Mouse (Mus musculus) intestine, postnatal 0 days (tissue): Measurements from ENCODE around the gene Gpr21. TPM values are rescaled to one million over a fixed set of nuclear protein-coding genes. Genes with fewer than 3 reads are reported as not detected.
A peak's percentile ranks its signal among the peaks of the same experiment; 100 is the strongest.

Source experiments
- ATAC-seq: fragments of 200-750 bp; cut with Nextera tagmentation; 2 replicates; pipeline ENCODE4 v1.8.0; 2017; ENCODE audit warnings: mild to moderate bottlenecking, moderate TSS enrichment, moderate library complexity
- H3K27ac ChIP-seq: fragments of 300-500 bp; sonication (generic); 2 replicates; pipeline ENCODE4 v1.5.1; 2014; ENCODE audit warnings: mild to moderate bottlenecking, low read depth, low read length, moderate library complexity
- H3K27me3 ChIP-seq: fragments of 300-500 bp; sonication (generic); replicated peaks from 2 replicates; pipeline ENCODE4 v1.6.1; 2014; ENCODE audit warnings: low read length, mixed read lengths; ENCODE audit not compliant: control insufficient read depth, insufficient read depth
- H3K36me3 ChIP-seq: fragments of 300-500 bp; sonication (generic); 2 replicates; pipeline ENCODE4 v1.6.1; 2014; ENCODE audit warnings: mild to moderate bottlenecking, moderate library complexity; ENCODE audit not compliant: control insufficient read depth, insufficient read depth
- H3K4me1 ChIP-seq: fragments of 300-500 bp; sonication (generic); replicated peaks from 2 replicates; pipeline ENCODE4 v1.6.1; 2014; ENCODE audit warnings: antibody characterized with exemption, low read length, mixed read lengths; ENCODE audit not compliant: control insufficient read depth, insufficient read depth
- H3K4me2 ChIP-seq: fragments of 300-500 bp; sonication (generic); replicated peaks from 2 replicates; pipeline ENCODE4 v1.6.1; 2014; ENCODE audit warnings: low read depth, mild to moderate bottlenecking, moderate library complexity
- H3K4me3 ChIP-seq: fragments of 300-500 bp; sonication (generic); 2 replicates; pipeline ENCODE4 v1.5.1; 2014; ENCODE audit warnings: low read depth, low read length
- H3K9ac ChIP-seq: fragments of 300-500 bp; sonication (generic); 2 replicates; pipeline ENCODE4 v1.6.1; 2014; ENCODE audit warnings: mild to moderate bottlenecking, low read depth, low read length
- H3K9me3 ChIP-seq: fragments of 300-500 bp; sonication (generic); 2 replicates; pipeline ENCODE4 v1.6.1; 2016; ENCODE audit warnings: mixed run types; ENCODE audit not compliant: control insufficient read depth
- CTCF ChIP-seq: sonication (generic); IDR thresholded peaks from 2 replicates; pipeline ENCODE4 v1.5.1; 2016; ENCODE audit warnings: low read depth, mild to moderate bottlenecking, control low read depth, antibody characterized with exemption, moderate library complexity
- WGBS: fragments of 180-500 bp; shearing (Covaris S2); extraction: QIAGEN DNeasy Blood & Tissue Kit; methylation state at CpG from one replicate; pipeline ENCODE4 v1.1.7; 2014; 5-methylcytosine and 5-hydroxymethylcytosine counted together
- polyA plus RNA-seq: library from polyadenylated mRNA; unstranded; fragments of >200 nt; fragmentation: Nextera tagmentation; extraction: Ambion mirVana; gene quantifications from 2 replicates; pipeline ENCODE4 v1.2.1, GENCODE M21; 2015

Gene Gpr21
- polyA plus RNA-seq, 1 experiment from 2014 or later, result 0.39 TPM

GRCm38 (mm10) chr2:37519286-37519640, 3.1 kb downstream of the Gpr21 start:
- Histone ChIP-seq H3K9ac (no peak overlapping the region), H3K4me2 (no peak overlapping the region), H3K4me1 (no peaks in the 10 kb centered on the region), H3K4me3 (no peak overlapping the region), H3K36me3 (peaks cover 26% of the 10 kb centered on the region; the same call in 1 of the 2 replicates), H3K9me3 (no peaks in the 10 kb centered on the region), H3K27me3 (no peaks in the 10 kb centered on the region), H3K27ac (no peak overlapping the region)
- ATAC-seq, result no peak
- WGBS, result 60% methylated on average over 1 of the region's 1 CpGs
- no peak for TF ChIP-seq CTCF

- H3K4me1 ChIP-seq, result peaks cover 5% of the 10 kb centered on the region; the same call in 1 of the 2 replicates
- H3K9me3 ChIP-seq, result no peaks in the 10 kb centered on the region
- H3K4me3 ChIP-seq, result no peak overlapping the region
- H3K36me3 ChIP-seq, result 0 out of 2 replicates have a peak, but pooled peaks cover 13% of the 10 kb centered on the region
- ATAC-seq, result no peak
- no peak for TF ChIP-seq CTCF
- H3K27me3 ChIP-seq, result no peaks in the 10 kb centered on the region
- H3K27ac ChIP-seq, result no peak overlapping the region
- no peak overlapping the region for H3K4me2 ChIP-seq
- H3K9ac ChIP-seq, result no peak overlapping the region
Measured at GRCm38 (mm10) chr2:37527587-37527986, 11.5 kb downstream of the Gpr21 start.

GRCm38 (mm10) chr2:37529397-37529796, 13.3 kb downstream of the Gpr21 start:
- H3K4me1 ChIP-seq, result peaks cover 5% of the 10 kb centered on the region; the same call in 1 of the 2 replicates
- no peak overlapping the region for H3K9ac ChIP-seq
- no peaks in the 10 kb centered on the region for H3K27me3 ChIP-seq
- H3K4me3 ChIP-seq, result no peak overlapping the region
- WGBS, result 94% methylated on average over 2 of the region's 2 CpGs
- no peak overlapping the region for H3K27ac ChIP-seq
- H3K9me3 ChIP-seq, result no peaks in the 10 kb centered on the region
- no peak overlapping the region for H3K4me2 ChIP-seq
- no peak for TF ChIP-seq CTCF
- H3K36me3 ChIP-seq, result peaks cover 6% of the 10 kb centered on the region
- peak; percentile 31; the same call in 1 of the 2 replicates for ATAC-seq

GRCm38 (mm10) chr2:37530766-37531165, 14.6 kb downstream of the Gpr21 start:
- Histone ChIP-seq H3K27ac (no peak overlapping the region), H3K4me2 (no peak overlapping the region), H3K9me3 (no peaks in the 10 kb centered on the region), H3K9ac (no peak overlapping the region), H3K27me3 (no peaks in the 10 kb centered on the region), H3K36me3 (peaks cover 6% of the 10 kb centered on the region), H3K4me3 (no peak overlapping the region), H3K4me1 (peaks cover 5% of the 10 kb centered on the region; the same call in 1 of the 2 replicates)
- 96% methylated on average over 1 of the region's 1 CpGs for WGBS
- TF ChIP-seq CTCF, result no peak
- no peak for ATAC-seq

DNA sequence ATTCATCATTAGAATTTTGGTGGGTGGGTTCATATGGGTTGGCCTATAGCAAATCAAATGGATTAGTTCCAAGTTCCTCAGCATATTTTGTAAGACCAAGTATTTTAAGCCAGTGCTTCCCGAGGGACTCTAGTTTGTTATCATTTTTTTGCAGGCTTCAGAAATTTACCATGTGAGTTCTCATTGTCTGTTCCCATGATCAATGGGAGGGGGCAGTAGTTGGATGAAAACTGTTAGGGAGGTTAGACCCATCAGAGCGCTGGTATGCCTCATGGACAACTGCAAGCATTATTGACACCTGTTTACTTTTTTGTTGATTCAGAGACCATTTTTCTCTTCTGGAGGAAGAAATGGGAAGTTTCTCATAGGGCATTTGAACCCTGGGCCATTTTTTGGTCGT, 15.5 kb downstream of the Gpr21 start:
- H3K4me1 ChIP-seq, result peaks cover 5% of the 10 kb centered on the region; the same call in 1 of the 2 replicates
- no peaks in the 10 kb centered on the region for H3K9me3 ChIP-seq
- 75% methylated on average over 3 of the region's 3 CpGs for WGBS
- no peak overlapping the region for H3K4me3 ChIP-seq
- peaks cover 6% of the 10 kb centered on the region for H3K36me3 ChIP-seq
- no peak for TF ChIP-seq CTCF
- no peaks in the 10 kb centered on the region for H3K27me3 ChIP-seq
- no peak overlapping the region for H3K4me2 ChIP-seq
- no peak overlapping the region for H3K27ac ChIP-seq
- H3K9ac ChIP-seq, result no peak overlapping the region
- no peak for ATAC-seq

DNA sequence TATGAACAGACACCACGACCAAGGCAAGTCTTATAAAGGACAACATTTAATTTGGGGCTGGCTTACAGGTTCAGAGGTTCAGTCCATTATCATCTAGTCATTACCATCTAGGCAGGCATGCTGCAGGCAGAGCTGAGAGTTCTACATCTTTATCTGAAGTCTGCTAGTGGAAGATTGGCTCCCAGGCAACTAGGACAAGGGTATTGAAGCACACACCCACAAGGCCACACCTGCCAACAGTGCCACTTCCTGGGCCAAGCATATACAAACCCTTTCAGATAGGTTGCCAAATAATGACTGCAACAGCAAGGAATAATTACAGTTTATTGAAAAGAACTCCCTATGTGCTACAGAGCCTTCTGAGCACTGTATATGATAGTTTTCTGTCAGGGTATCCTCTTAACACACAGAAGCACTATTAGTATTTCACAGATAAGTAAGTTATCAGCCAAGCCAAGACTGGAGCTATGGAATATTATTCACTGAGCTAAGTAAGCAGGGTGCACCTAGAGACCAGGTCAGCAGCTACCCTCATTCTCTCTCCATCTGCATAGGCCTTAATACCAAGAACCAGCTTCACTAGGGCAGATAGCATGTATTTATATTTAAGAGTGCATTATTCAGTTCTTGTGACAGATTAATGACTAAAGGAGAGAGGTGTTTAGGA, 33.3 kb downstream of the Gpr21 start:
- ATAC-seq, result no peak
- no peak for TF ChIP-seq CTCF
- H3K4me3 ChIP-seq, result no peak overlapping the region
- H3K27ac ChIP-seq, result no peak overlapping the region
- no peaks in the 10 kb centered on the region for H3K4me1 ChIP-seq
- H3K9me3 ChIP-seq, result 0 out of 2 replicates have a peak, but pooled peaks cover 2% of the 10 kb centered on the region
- H3K4me2 ChIP-seq, result no peak overlapping the region
- WGBS, result 75% methylated on average over 1 of the region's 1 CpGs
- peaks cover 56% of the 10 kb centered on the region for H3K36me3 ChIP-seq
- H3K27me3 ChIP-seq, result no peaks in the 10 kb centered on the region
- no peak overlapping the region for H3K9ac ChIP-seq

DNA sequence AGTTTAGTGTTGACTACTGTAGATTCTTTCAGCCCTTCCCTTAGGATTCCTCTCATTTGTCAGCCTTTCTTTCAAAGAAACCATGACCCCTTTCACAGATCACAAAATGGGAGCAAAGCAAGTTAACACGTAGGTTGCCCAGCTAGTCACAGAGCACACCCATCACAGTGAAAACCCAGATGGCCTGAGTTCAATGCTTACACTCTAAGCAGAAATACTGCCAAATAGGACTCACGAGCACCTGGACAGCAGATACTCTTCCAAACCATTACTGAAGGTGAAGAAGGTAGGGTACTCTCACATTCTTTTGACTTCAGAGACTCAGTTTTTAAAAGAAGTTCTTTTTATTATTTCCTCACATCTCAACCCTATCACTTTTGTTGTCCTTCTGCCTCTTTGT, 40.2 kb downstream of the Gpr21 start:
- ATAC-seq, result no peak
- H3K27me3 ChIP-seq, result no peaks in the 10 kb centered on the region
- no peak overlapping the region for H3K27ac ChIP-seq
- H3K4me3 ChIP-seq, result no peak overlapping the region
- 81% methylated on average over 2 of the region's 2 CpGs for WGBS
- no peak for TF ChIP-seq CTCF
- peaks cover 66% of the 10 kb centered on the region for H3K36me3 ChIP-seq
- 0 out of 2 replicates have a peak, but pooled peaks cover 2% of the 10 kb centered on the region for H3K9me3 ChIP-seq
- H3K4me1 ChIP-seq, result no peaks in the 10 kb centered on the region
- H3K9ac ChIP-seq, result no peak overlapping the region
- no peak overlapping the region for H3K4me2 ChIP-seq
